Mouse (Mus musculus) liver, embryonic 11.5 days (tissue): ENCODE measurements around the gene 4930579G24Rik. TPM values are rescaled to one million over a fixed set of nuclear protein-coding genes. Genes with fewer than 3 reads are reported as not detected.
A peak's percentile ranks its signal among the peaks of the same experiment; 100 is the strongest.

Experiments used
- ATAC-seq: fragments of 200-750 bp; cut with Nextera tagmentation; replicated peaks from 2 replicates; pipeline ENCODE4 v1.8.0; 2017; ENCODE audit warnings: moderate number of reproducible peaks, mild to moderate bottlenecking, moderate TSS enrichment, moderate library complexity; ENCODE audit not compliant: low FRiP score
- DNase-seq: peaks from one replicate; pipeline ENCODE4 v3.0.0-alpha.2; 2017; ENCODE audit warnings: low spot score
- H3K27ac ChIP-seq: fragments of 300-500 bp; sonication (generic); 2 replicates; pipeline ENCODE4 v1.5.1; 2014; ENCODE audit warnings: mild to moderate bottlenecking, low read depth, low read length, control low read depth
- H3K27me3 ChIP-seq: fragments of 300-500 bp; sonication (generic); replicated peaks from 2 replicates; pipeline ENCODE4 v1.6.1; 2014; ENCODE audit warnings: low read length, mixed read lengths; ENCODE audit not compliant: control insufficient read depth, insufficient read depth
- H3K36me3 ChIP-seq: fragments of 300-500 bp; sonication (generic); 2 replicates; pipeline ENCODE4 v1.6.1; 2014; ENCODE audit warnings: mild to moderate bottlenecking, low read length, moderate library complexity, mixed read lengths; ENCODE audit not compliant: control insufficient read depth, insufficient read depth
- H3K4me1 ChIP-seq: fragments of 300-500 bp; sonication (generic); replicated peaks from 2 replicates; pipeline ENCODE4 v1.6.1; 2014; ENCODE audit warnings: low read length, mixed read lengths; ENCODE audit not compliant: control insufficient read depth, insufficient read depth
- H3K4me2 ChIP-seq: fragments of 300-500 bp; sonication (generic); 2 replicates; pipeline ENCODE4 v1.6.1; 2014; ENCODE audit warnings: mild to moderate bottlenecking, control low read depth, moderate library complexity
- H3K4me3 ChIP-seq: fragments of 300-500 bp; sonication (generic); 2 replicates; pipeline ENCODE4 v1.5.1; 2014; ENCODE audit warnings: low read depth, low read length, control low read depth
- H3K9ac ChIP-seq: fragments of 300-500 bp; sonication (generic); 2 replicates; pipeline ENCODE4 v1.6.1; 2014; ENCODE audit warnings: low read depth, low read length, control low read depth
- H3K9me3 ChIP-seq: fragments of 300-500 bp; sonication (generic); 2 replicates; pipeline ENCODE4 v1.6.1; 2016; ENCODE audit warnings: low read length, inconsistent platforms, mixed read lengths; ENCODE audit not compliant: control insufficient read depth
- WGBS: fragments of 180-500 bp; shearing (Covaris S2); extraction: QIAGEN DNeasy Blood & Tissue Kit; methylation state at CpG from one replicate; pipeline ENCODE4 v1.1.7; 2014; 5-methylcytosine and 5-hydroxymethylcytosine counted together
- polyA plus RNA-seq: library from polyadenylated mRNA; unstranded; fragments of >200 nt; fragmentation: Nextera tagmentation; extraction: Ambion mirVana; gene quantifications from 2 replicates; pipeline ENCODE4 v1.2.1, GENCODE M21; 2014

Gene 4930579G24Rik
- 29.0 and 30.3 TPM in 2 replicates for polyA plus RNA-seq

- peak within 1 kb of the TSS; percentile 80 for H3K4me3 ChIP-seq
- peaks cover 9% of the 10 kb centered on the region for H3K36me3 ChIP-seq
- H3K27me3 ChIP-seq, result no peaks in the 10 kb centered on the region
- H3K4me2 ChIP-seq, result peak within 1 kb of the TSS; percentile 83
- peak within 1 kb of the TSS; percentile 67 for H3K27ac ChIP-seq
- peak; percentile 88 for DNase-seq
- no peaks in the 10 kb centered on the region; the same call in 1 of the 2 replicates for H3K9me3 ChIP-seq
- peak within 1 kb of the TSS; percentile 86 for H3K9ac ChIP-seq
- peaks cover 5% of the 10 kb centered on the region; the same call in 1 of the 2 replicates for H3K4me1 ChIP-seq
- under 1% methylated on average over 59 of the region's 60 CpGs for WGBS
- peak; percentile 98 for ATAC-seq
Measured at GRCm38 (mm10) chr3:79628561-79629415, at the start of gene 4930579G24Rik. TSS of gene 4930579G24Rik (plus strand) at chr3:79629079.

- no peak overlapping the region for H3K4me3 ChIP-seq
- 44% methylated on average over 5 of the region's 5 CpGs for WGBS
- H3K27me3 ChIP-seq, result no peaks in the 10 kb centered on the region
- H3K27ac ChIP-seq, result peak overlapping the region; percentile 73
- DNase-seq (no peak), ATAC-seq (peak; percentile 91)
- no peaks in the 10 kb centered on the region for H3K36me3 ChIP-seq
- 0 out of 2 replicates have a peak overlapping the region, but pooled peaks have one; percentile 5 for H3K4me2 ChIP-seq
- H3K9me3 ChIP-seq, result no peaks in the 10 kb centered on the region
- H3K4me1 ChIP-seq, result peaks cover 11% of the 10 kb centered on the region; the same call in 1 of the 2 replicates
- H3K9ac ChIP-seq, result no peak overlapping the region
Measured at GRCm38 (mm10) chr3:79579891-79580575, 48.8 kb upstream of the 4930579G24Rik start.

- peak overlapping the region; percentile 18; the same call in 1 of the 2 replicates for H3K4me2 ChIP-seq
- H3K36me3 ChIP-seq, result no peaks in the 10 kb centered on the region
- no peak overlapping the region for H3K4me3 ChIP-seq
- no peaks in the 10 kb centered on the region for H3K4me1 ChIP-seq
- H3K9me3 ChIP-seq, result no peaks in the 10 kb centered on the region
- peak; percentile 84 for DNase-seq
- no peak overlapping the region for H3K27ac ChIP-seq
- H3K27me3 ChIP-seq, result no peaks in the 10 kb centered on the region
- 4% methylated on average over 6 of the region's 6 CpGs for whole genome bisulfite sequencing
- H3K9ac ChIP-seq, result no peak overlapping the region
- ATAC-seq, result peak; percentile 65
Measured at GRCm38 (mm10) chr3:79586804-79587203, 42.1 kb upstream of the 4930579G24Rik start.

DNA sequence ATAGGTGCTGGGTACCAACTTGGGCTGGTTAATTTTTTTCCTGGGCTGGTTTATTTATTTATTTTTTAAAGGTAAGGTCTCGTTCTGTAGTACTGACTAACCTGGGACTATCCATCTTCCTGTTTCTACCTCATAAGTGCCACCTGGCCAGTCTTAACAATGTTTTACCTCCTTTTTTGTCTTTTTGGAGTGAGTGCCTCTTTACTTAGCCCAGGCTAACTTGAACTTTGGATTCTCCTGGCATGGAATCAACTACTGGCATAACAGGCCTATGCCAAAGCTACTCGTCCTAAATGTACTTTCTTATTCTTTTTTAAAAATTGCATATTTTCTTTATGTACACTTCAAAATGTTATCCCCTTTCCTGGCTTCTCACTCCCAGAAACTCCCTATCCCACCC lies 39.2 kb upstream of the 4930579G24Rik start:
- H3K36me3 ChIP-seq, result peaks cover 10% of the 10 kb centered on the region; the same call in 1 of the 2 replicates
- no peak overlapping the region for H3K27ac ChIP-seq
- H3K27me3 ChIP-seq, result no peaks in the 10 kb centered on the region
- peaks cover 3% of the 10 kb centered on the region for H3K4me1 ChIP-seq
- H3K4me3 ChIP-seq, result no peak overlapping the region
- H3K9me3 ChIP-seq, result no peaks in the 10 kb centered on the region
- DNase-seq (no peak), ATAC-seq (no peak)
- no peak overlapping the region for H3K9ac ChIP-seq
- 77% methylated on average over 2 of the region's 2 CpGs for WGBS
- no peak overlapping the region for H3K4me2 ChIP-seq

DNA sequence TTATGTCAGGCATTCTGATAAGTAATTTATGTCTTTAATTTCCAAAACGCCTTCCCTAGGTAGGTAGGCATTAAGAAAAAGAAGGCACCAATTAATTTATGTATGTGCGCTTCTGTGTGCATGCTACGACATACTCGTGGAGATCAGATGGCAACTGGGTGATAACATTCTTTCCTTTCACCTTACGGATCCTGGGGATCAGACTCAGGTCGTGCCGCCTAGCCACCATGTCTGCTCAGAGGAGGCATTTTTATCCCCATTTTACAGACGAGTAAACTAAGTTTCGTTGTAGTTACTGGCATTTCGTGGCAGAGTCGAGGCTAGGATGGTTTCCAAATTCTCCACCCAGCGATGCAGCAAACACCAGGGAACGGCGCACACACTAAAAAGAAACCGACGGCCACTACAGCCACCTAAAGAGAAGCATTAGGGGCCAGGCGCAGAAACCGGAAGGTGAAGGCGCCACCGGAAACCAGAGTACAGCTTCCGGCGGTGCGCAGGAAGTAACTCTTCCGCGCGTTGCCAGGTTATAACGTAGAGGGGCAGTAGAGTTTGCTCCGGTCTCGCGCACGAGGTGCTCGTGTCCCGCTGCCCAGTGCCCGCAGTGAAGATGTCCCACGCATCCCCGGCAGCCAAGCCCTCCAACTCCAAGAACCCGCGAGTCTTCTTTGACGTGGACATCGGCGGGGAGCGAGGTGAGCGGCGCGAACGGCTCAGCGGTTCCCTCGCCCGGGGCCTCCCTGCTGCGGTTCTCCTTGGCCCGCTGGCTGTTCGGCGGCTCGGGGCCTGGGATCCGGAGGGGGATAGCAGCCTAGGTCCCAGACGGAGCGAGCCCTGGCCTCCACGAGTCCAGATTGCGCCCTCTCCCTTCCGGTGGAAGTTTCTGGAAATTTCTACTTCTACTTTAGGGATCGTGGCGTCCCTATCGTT lies 37.8 kb upstream of the 4930579G24Rik start, which contains the start of gene Ppid:
Gene Ppid, plus strand, starts transcription at position 480 of the 930 bp plus-strand sequence.
- 2% methylated on average over 63 of the region's 63 CpGs for WGBS
- Histone ChIP-seq H3K4me3 (peak within 1 kb of the TSS; percentile 93), H3K9ac (peak within 1 kb of the TSS; percentile 98), H3K9me3 (no peaks in the 10 kb centered on the region), H3K4me1 (peaks cover 3% of the 10 kb centered on the region), H3K27me3 (no peaks in the 10 kb centered on the region), H3K36me3 (peaks cover 16% of the 10 kb centered on the region), H3K4me2 (peak within 1 kb of the TSS; percentile 80), H3K27ac (peak within 1 kb of the TSS; percentile 87)
- ATAC-seq (peak; percentile 89), DNase-seq (peak; percentile 83)

- Histone ChIP-seq H3K4me1 (peaks cover 3% of the 10 kb centered on the region), H3K36me3 (peaks cover 22% of the 10 kb centered on the region), H3K27me3 (no peaks in the 10 kb centered on the region), H3K4me3 (peak overlapping the region; percentile 93), H3K9me3 (no peaks in the 10 kb centered on the region), H3K9ac (peak overlapping the region; percentile 98), H3K4me2 (peak overlapping the region; percentile 80), H3K27ac (peak overlapping the region; percentile 87)
- ATAC-seq, result peak; percentile 29; the same call in 1 of the 2 replicates
- WGBS, result 1% methylated on average over 15 of the region's 15 CpGs
- no peak for DNase-seq
Measured at GRCm38 (mm10) chr3:79591793-79592471, 36.9 kb upstream of the 4930579G24Rik start.

- H3K4me2 ChIP-seq, result no peak overlapping the region
- peaks cover 40% of the 10 kb centered on the region for H3K36me3 ChIP-seq
- no peaks in the 10 kb centered on the region for H3K27me3 ChIP-seq
- 92% methylated on average over 7 of the region's 7 CpGs for WGBS
- DNase-seq (no peak), ATAC-seq (no peak)
- H3K4me3 ChIP-seq, result no peak overlapping the region
- H3K9me3 ChIP-seq, result no peaks in the 10 kb centered on the region
- peaks cover 3% of the 10 kb centered on the region for H3K4me1 ChIP-seq
- H3K27ac ChIP-seq, result no peak overlapping the region
- H3K9ac ChIP-seq, result no peak overlapping the region
Measured at GRCm38 (mm10) chr3:79595468-79595867, 33.4 kb upstream of the 4930579G24Rik start.
